8 mouse cellular contexts compared by ENCODE assay signal in genomic region chr12:112675245-112676035, GRCm38 (mm10). TPM values are rescaled to one million over a fixed set of nuclear protein-coding genes. Genes with fewer than 3 reads are reported as not detected.
DNase-seq lines count a peak whose midpoint lies in the region; ATAC-seq and TF ChIP-seq lines count a peak whose summit lies in the region.

No protein-coding gene starts in this region.

- peak overlapping the region; percentile 99 for H3K9ac ChIP-seq in intestine, embryonic 15.5 days
- peak overlapping the region; percentile 99; the same call in 1 of the 2 replicates for H3K9ac ChIP-seq in limb, embryonic 11.5 days (ENCODE audit: low read length)
- peak overlapping the region; percentile 100; the same call in 1 of the 2 replicates for H3K9ac ChIP-seq in midbrain, embryonic 13.5 days (replicated peaks)

- intact Hi-C loops in gastrocnemius, postnatal 36 days (cut with DNase I) = loop anchor here (2.0 kb wide), 1 partner anchor 15 kb away; no protein-coding TSS in a partner anchor

- H3K27ac ChIP-seq in intestine, embryonic 15.5 days = peak overlapping the region; percentile 99
- H3K27ac ChIP-seq in limb, embryonic 11.5 days (replicated peaks; ENCODE audit: low read depth, low read length) = peak overlapping the region; percentile 85
- peak overlapping the region; percentile 95 for H3K27ac ChIP-seq in midbrain, embryonic 13.5 days
- peak overlapping the region; percentile 89 for H3K27ac ChIP-seq in spleen, adult 2 months (ENCODE audit: insufficient read depth, low read length)

- peak overlapping the region; percentile 89 for H3K4me2 ChIP-seq in intestine, embryonic 15.5 days (replicated peaks)
- H3K4me2 ChIP-seq in limb, embryonic 11.5 days (ENCODE audit: low read depth, severe bottlenecking) = peak overlapping the region; percentile 88
- peak overlapping the region; percentile 94 for H3K4me2 ChIP-seq in midbrain, embryonic 13.5 days (replicated peaks)

- ATAC-seq in intestine, embryonic 15.5 days = peak; percentile 44
- 0 out of 2 replicates have a peak, but pooled peaks have one; percentile 3 for ATAC-seq in limb, embryonic 11.5 days (ENCODE audit: insufficient number of reproducible peaks, low FRiP score, low TSS enrichment, low read depth)
- peak; percentile 44 for ATAC-seq in midbrain, embryonic 13.5 days

- no peaks in the 10 kb centered on the region for H3K9me3 ChIP-seq in intestine, embryonic 15.5 days
- no peaks in the 10 kb centered on the region for H3K9me3 ChIP-seq in limb, embryonic 11.5 days (ENCODE audit: control insufficient read depth, low read length)
- H3K9me3 ChIP-seq in midbrain, embryonic 13.5 days = no peaks in the 10 kb centered on the region

- TF ChIP-seq CTCF in spleen, adult 2 months (IDR thresholded peaks at IDR 0.05; ENCODE audit: extremely low read depth, insufficient read depth, insufficient read length, insufficient replicate concordance) = peak; percentile 75; the same call in 1 of the 2 replicates

- peak; percentile 86 for DNase-seq in layer of hippocampus, adult 11-12 months (ENCODE audit: low spot score)
- DNase-seq in layer of hippocampus, adult 9-10 months (ENCODE audit: low spot score) = no peak
- peak; percentile 95 for DNase-seq in embryo, embryonic 10.5 days (ENCODE audit: low spot score)
- DNase-seq in gastrocnemius, postnatal 36 days = peak; percentile 71 to 80
- peak; percentile 89 for DNase-seq in limb, embryonic 11.5 days (ENCODE audit: low spot score)
- DNase-seq in spleen, adult 2 months (ENCODE audit: low read depth in 1 of 2, low spot score in 2 of 2) = peak; percentile 77 to 82

- H3K36me3 ChIP-seq in intestine, embryonic 15.5 days = peaks cover 8% of the 10 kb centered on the region; the same call in 1 of the 2 replicates
- peaks cover 2% of the 10 kb centered on the region; the same call in 1 of the 2 replicates for H3K36me3 ChIP-seq in limb, embryonic 11.5 days (ENCODE audit: control insufficient read depth, insufficient read depth, low read length)
- H3K36me3 ChIP-seq in midbrain, embryonic 13.5 days = peaks cover 10% of the 10 kb centered on the region
- peaks cover 3% of the 10 kb centered on the region; the same call in 1 of the 2 replicates for H3K36me3 ChIP-seq in spleen, adult 2 months (ENCODE audit: control insufficient read depth, insufficient read depth, low read length)

- peak overlapping the region; percentile 97 for H3K4me3 ChIP-seq in intestine, embryonic 15.5 days (replicated peaks)
- peak overlapping the region; percentile 92 for H3K4me3 ChIP-seq in limb, embryonic 11.5 days (ENCODE audit: low read depth, low read length)
- H3K4me3 ChIP-seq in midbrain, embryonic 13.5 days (replicated peaks) = peak overlapping the region; percentile 95
- H3K4me3 ChIP-seq in spleen, adult 2 months (ENCODE audit: extremely low read depth, insufficient read depth, insufficient read length) = peak overlapping the region; percentile 28

- H3K27me3 ChIP-seq in intestine, embryonic 15.5 days (replicated peaks) = peaks cover 14% of the 10 kb centered on the region
- H3K27me3 ChIP-seq in limb, embryonic 11.5 days (ENCODE audit: control insufficient read depth, insufficient read depth, low read length) = peaks cover 28% of the 10 kb centered on the region
- H3K27me3 ChIP-seq in midbrain, embryonic 13.5 days = peaks cover 30% of the 10 kb centered on the region
- H3K27me3 ChIP-seq in spleen, adult 2 months (ENCODE audit: control insufficient read depth, insufficient read depth, low read length) = peaks cover 6% of the 10 kb centered on the region

- TF ChIP-seq POLR2A in spleen, adult 2 months (IDR thresholded peaks at IDR 0.05; ENCODE audit: low read depth, low read length) = no peak

- peaks cover 66% of the 10 kb centered on the region for H3K4me1 ChIP-seq in intestine, embryonic 15.5 days (replicated peaks)
- peaks cover 36% of the 10 kb centered on the region for H3K4me1 ChIP-seq in limb, embryonic 11.5 days (ENCODE audit: control insufficient read depth, insufficient read depth, low read length)
- H3K4me1 ChIP-seq in midbrain, embryonic 13.5 days (replicated peaks) = peaks cover 64% of the 10 kb centered on the region
- H3K4me1 ChIP-seq in spleen, adult 2 months (ENCODE audit: control insufficient read depth, insufficient read depth, insufficient read length) = peaks cover 18% of the 10 kb centered on the region

- WGBS in intestine, embryonic 15.5 days = 15% methylated on average over 18 of the region's 18 CpGs
- 15% methylated on average over 18 of the region's 18 CpGs for WGBS in limb, embryonic 11.5 days
- WGBS in midbrain, embryonic 13.5 days = 16% methylated on average over 18 of the region's 18 CpGs
- 22% methylated on average over 18 of the region's 18 CpGs for WGBS in spleen, adult 2 months

RNA-seq across cellular contexts. Expression of gene Akt1, which starts 0.8 kb away (rescaled TPM):
- 10 to 100 TPM; 49.9 to 55.7 TPM for total RNA-seq in gastrocnemius, postnatal 36 days (2021)
- 128 and 141 TPM in 2 replicates for polyA plus RNA-seq in intestine, embryonic 15.5 days (2015; fragmentation: Nextera tagmentation; extraction: Ambion mirVana)
- polyA plus RNA-seq in limb, embryonic 11.5 days (2014; fragmentation: Nextera tagmentation; extraction: Ambion mirVana) = 95.4 and 113 TPM in 2 replicates
- polyA plus RNA-seq in midbrain, embryonic 13.5 days (2015; fragmentation: Nextera tagmentation; extraction: Ambion mirVana) = 55.9 and 61.1 TPM in 2 replicates
- 105 and 137 TPM in 2 replicates for polyA plus RNA-seq in spleen, adult 2 months (2012; rRNA removed)

RNA-seq across cellular contexts. Expression of gene Zbtb42, which starts 3.2 kb away (rescaled TPM):
- 1 to 10 TPM in 1 of 2 experiments, under 1 TPM in 1; 0.79 to 1.1 TPM for total RNA-seq in gastrocnemius, postnatal 36 days (2021)
- polyA plus RNA-seq in intestine, embryonic 15.5 days (2015; fragmentation: Nextera tagmentation; extraction: Ambion mirVana) = 7.5 and 10.3 TPM in 2 replicates
- 0.82 and 1.6 TPM in 2 replicates for polyA plus RNA-seq in limb, embryonic 11.5 days (2014; fragmentation: Nextera tagmentation; extraction: Ambion mirVana)
- polyA plus RNA-seq in midbrain, embryonic 13.5 days (2015; fragmentation: Nextera tagmentation; extraction: Ambion mirVana) = 2.8 and 3.3 TPM in 2 replicates
- polyA plus RNA-seq in spleen, adult 2 months (2012; rRNA removed) = 7.6 and 11.5 TPM in 2 replicates

RNA-seq across cellular contexts. Expression of gene Siva1, which starts 31.0 kb away (rescaled TPM):
- 10 to 100 TPM; 12.6 to 17.0 TPM for total RNA-seq in gastrocnemius, postnatal 36 days (2021)
- polyA plus RNA-seq in intestine, embryonic 15.5 days (2015; fragmentation: Nextera tagmentation; extraction: Ambion mirVana) = 183 and 225 TPM in 2 replicates
- 294 TPM in 2 replicates for polyA plus RNA-seq in limb, embryonic 11.5 days (2014; fragmentation: Nextera tagmentation; extraction: Ambion mirVana)
- 83.0 and 96.5 TPM in 2 replicates for polyA plus RNA-seq in midbrain, embryonic 13.5 days (2015; fragmentation: Nextera tagmentation; extraction: Ambion mirVana)
- polyA plus RNA-seq in spleen, adult 2 months (2012; rRNA removed) = 31.6 and 42.5 TPM in 2 replicates

RNA-seq across cellular contexts. Expression of gene Cep170b, which starts 44.8 kb away (rescaled TPM):
- total RNA-seq in gastrocnemius, postnatal 36 days (2021) = 10 to 100 TPM; 11.2 to 12.3 TPM
- 20.1 and 22.4 TPM in 2 replicates for polyA plus RNA-seq in intestine, embryonic 15.5 days (2015; fragmentation: Nextera tagmentation; extraction: Ambion mirVana)
- polyA plus RNA-seq in limb, embryonic 11.5 days (2014; fragmentation: Nextera tagmentation; extraction: Ambion mirVana) = 9.5 and 9.6 TPM in 2 replicates
- polyA plus RNA-seq in midbrain, embryonic 13.5 days (2015; fragmentation: Nextera tagmentation; extraction: Ambion mirVana) = 20.2 and 22.0 TPM in 2 replicates
- 7.6 and 9.1 TPM in 2 replicates for polyA plus RNA-seq in spleen, adult 2 months (2012; rRNA removed)

RNA-seq across cellular contexts. Expression of gene Adssl1, which starts 55.6 kb away (rescaled TPM):
- 100 to 1,000 TPM; 904 to 982 TPM for total RNA-seq in gastrocnemius, postnatal 36 days (2021)
- polyA plus RNA-seq in intestine, embryonic 15.5 days (2015; fragmentation: Nextera tagmentation; extraction: Ambion mirVana) = 2.1 and 2.8 TPM in 2 replicates
- polyA plus RNA-seq in limb, embryonic 11.5 days (2014; fragmentation: Nextera tagmentation; extraction: Ambion mirVana) = 4.4 and 5.1 TPM in 2 replicates
- polyA plus RNA-seq in midbrain, embryonic 13.5 days (2015; fragmentation: Nextera tagmentation; extraction: Ambion mirVana) = 1.1 and 1.5 TPM in 2 replicates
- 10.7 and 18.8 TPM in 2 replicates for polyA plus RNA-seq in spleen, adult 2 months (2012; rRNA removed)

Comparison
In these comparisons a context has a peak if more than half of its experiments do, and no peak if none do; other contexts are left out.
1. H3K4me3 ChIP-seq: peak in every context shown above with its lines; median percentile 97 in intestine, embryonic 15.5 days; 95 in midbrain, embryonic 13.5 days; 92 in limb, embryonic 11.5 days; 28 in spleen, adult 2 months.